Mouse (Mus musculus): ENCODE results near the gene Spcs2.

Gene Spcs2

GRCm38 (mm10) chr7:99788563-99788962 is 74.7 kb downstream of the Spcs2 start:
- intact Hi-C loops (cut with DNase I): no loop called here

- intact Hi-C loops (cut with DNase I): no loop called here
These were observed 75.3 kb downstream of the Spcs2 start for GRCm38 (mm10) chr7:99787935-99788334.

Measured in adrenal gland (tissue).